Mouse (Mus musculus) layer of hippocampus, adult 8-10 months (tissue): ENCODE results near the gene Jpt2. TPM values are rescaled to one million over a fixed set of nuclear protein-coding genes. Genes with fewer than 3 reads are reported as not detected.

Experiments used
- DNase-seq, 2 experiments: peaks; one replicate each; pipeline ENCODE4 v3.0.0; 2022; ENCODE audit warnings: low spot score in 2 of 2
- total RNA-seq, 4 experiments: library from RNA; stranded (reverse); gene quantifications; 2 replicates each; pipeline ENCODE4 v1.2.4; 2022

Jpt2 gene
- total RNA-seq, 4 experiments from 2014 or later = 5.5 to 8.8 (median 7.9) TPM

- no peak for DNase-seq
Measured at GRCm38 (mm10) chr17:24907591-24907990, 52.9 kb downstream of the Jpt2 start.

GRCm38 (mm10) chr17:24903767-24904166 lies 56.7 kb downstream of the Jpt2 start:
- DNase-seq = no peak

GRCm38 (mm10) chr17:24902671-24903474 lies 57.6 kb downstream of the Jpt2 start:
- DNase-seq = no peak

- DNase-seq = no peak
Measured at GRCm38 (mm10) chr17:24902124-24902523, 58.4 kb downstream of the Jpt2 start.

- DNase-seq = no peak
Measured at GRCm38 (mm10) chr17:24900014-24900413, 60.5 kb downstream of the Jpt2 start.

GRCm38 (mm10) chr17:24899153-24899552 lies 61.3 kb downstream of the Jpt2 start:
- DNase-seq = no peak

- no peak for DNase-seq
Measured at GRCm38 (mm10) chr17:24898041-24898854, 62.2 kb downstream of the Jpt2 start.

GRCm38 (mm10) chr17:24897600-24897999 lies 62.9 kb downstream of the Jpt2 start:
- no peak for DNase-seq

GRCm38 (mm10) chr17:24896993-24897269 lies 63.6 kb downstream of the Jpt2 start:
- no peak for DNase-seq

GRCm38 (mm10) chr17:24896241-24896992 lies 64.1 kb downstream of the Jpt2 start, which contains the start of gene Nme3:
Gene Nme3, plus strand, starts transcription at chr17:24896500.
- peak in 1 of 2 experiments; percentile 67 for DNase-seq

GRCm38 (mm10) chr17:24895571-24896240 lies 64.8 kb downstream of the Jpt2 start:
- DNase-seq = no peak

- DNase-seq = peak in 1 of 2 experiments; percentile 78
Measured at GRCm38 (mm10) chr17:24894995-24895547, 65.4 kb downstream of the Jpt2 start, which contains the start of the genes Eme2 and Mrps34. Gene Eme2, minus strand, starts transcription at chr17:24895087. Gene Mrps34, plus strand, starts transcription at chr17:24895116.

- peak in 1 of 2 experiments; percentile 2 for DNase-seq
Measured at GRCm38 (mm10) chr17:24894061-24894994, 66.2 kb downstream of the Jpt2 start.

GRCm38 (mm10) chr17:24893276-24893675 lies 67.2 kb downstream of the Jpt2 start:
- no peak for DNase-seq

- no peak for DNase-seq
Measured at GRCm38 (mm10) chr17:24892785-24893184, 67.7 kb downstream of the Jpt2 start.

- DNase-seq = peak in 1 of 2 experiments; percentile 31
Measured at GRCm38 (mm10) chr17:24891321-24891720, 69.2 kb downstream of the Jpt2 start.

- DNase-seq = no peak
Measured at GRCm38 (mm10) chr17:24890151-24891092, 70.1 kb downstream of the Jpt2 start.

- DNase-seq = no peak
Measured at GRCm38 (mm10) chr17:24888862-24889261, 71.6 kb downstream of the Jpt2 start.
